Mouse (Mus musculus) liver, postnatal 0 days (tissue): Measurements from ENCODE around the gene Ttc19.

Experiments used
- CTCF ChIP-seq: sonication (generic); IDR thresholded peaks from 2 replicates; pipeline ENCODE4 v1.5.1; 2016; ENCODE audit warnings: antibody characterized with exemption, low read depth
- EP300 ChIP-seq: IDR thresholded peaks from 2 replicates; pipeline ENCODE4 v1.6.1; 2016; ENCODE audit warnings: antibody characterized with exemption, low read depth, mild to moderate bottlenecking

GRCm38 (mm10) chr11:62331141-62331540 is 49.9 kb downstream of the Ttc19 start:
- TF ChIP-seq EP300 (no peak), CTCF (no peak)
